Mouse (Mus musculus) ovary, postnatal 10 days (tissue): ENCODE results near the gene Cblb.

Experiments used
- DNase-seq: peaks from one replicate; pipeline ENCODE4 v3.0.0; 2022; ENCODE audit warnings: low spot score

The Cblb gene

DNA sequence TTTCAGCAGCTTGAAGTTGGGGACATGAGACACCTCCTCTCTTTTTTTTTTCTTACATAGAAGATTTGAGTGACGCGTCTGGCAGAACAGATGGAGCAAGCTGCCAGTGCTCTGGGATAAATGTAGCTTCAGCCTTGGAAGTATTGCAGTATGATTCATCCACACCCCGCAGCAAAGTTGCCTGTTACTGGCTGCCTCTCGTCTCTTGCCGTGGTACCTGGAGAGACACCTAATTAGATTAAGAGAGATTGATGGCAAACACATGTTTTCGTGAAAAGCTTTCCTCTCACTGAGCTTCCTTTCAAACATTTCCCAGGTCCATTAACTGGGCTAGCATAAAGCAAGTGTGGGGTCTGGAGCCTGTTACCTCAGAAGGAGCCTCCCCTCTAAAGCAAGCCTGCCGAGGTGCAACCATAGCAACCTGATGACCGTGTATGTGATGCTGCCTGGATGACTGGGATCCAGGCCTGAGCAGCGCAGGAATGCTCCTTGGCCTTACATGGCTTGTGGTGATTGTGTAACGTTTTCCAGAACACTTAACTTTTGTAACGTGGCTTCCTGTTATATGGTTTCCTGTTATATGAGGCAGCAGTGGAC, 103.7 kb downstream of the Cblb start:
- no peak for DNase-seq

DNA sequence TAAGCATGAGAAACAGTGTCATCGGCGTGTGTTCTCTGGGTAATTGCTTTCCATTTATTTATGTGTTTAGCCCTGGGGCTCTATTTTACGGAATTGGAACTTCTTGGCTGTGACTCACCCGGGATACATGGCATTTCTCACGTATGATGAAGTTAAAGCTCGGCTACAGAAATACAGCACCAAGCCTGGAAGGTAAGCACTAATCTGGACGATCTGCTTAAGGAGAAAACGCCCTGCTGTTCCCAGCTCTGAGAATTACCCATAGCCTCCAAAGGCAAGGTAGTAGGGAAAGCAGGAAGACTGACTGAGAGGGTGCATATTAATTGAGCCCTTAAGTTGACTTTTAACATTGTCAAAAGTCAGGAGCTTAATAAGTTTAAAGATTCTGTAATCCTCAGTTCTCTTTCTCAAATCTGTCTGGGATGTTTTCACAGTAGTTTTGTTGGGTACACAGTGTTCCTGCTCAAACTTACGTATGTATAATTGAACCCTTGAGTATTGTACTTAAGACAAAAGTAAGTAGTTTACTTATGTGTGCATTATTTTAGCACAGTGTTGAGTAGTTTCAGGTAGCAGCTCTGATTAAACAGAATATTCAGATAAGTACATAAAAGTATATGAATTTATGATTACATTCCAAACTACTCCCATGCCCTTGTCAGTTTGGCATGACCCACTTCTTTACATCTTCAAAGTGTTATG, 104.8 kb downstream of the Cblb start:
- no peak for DNase-seq

DNA sequence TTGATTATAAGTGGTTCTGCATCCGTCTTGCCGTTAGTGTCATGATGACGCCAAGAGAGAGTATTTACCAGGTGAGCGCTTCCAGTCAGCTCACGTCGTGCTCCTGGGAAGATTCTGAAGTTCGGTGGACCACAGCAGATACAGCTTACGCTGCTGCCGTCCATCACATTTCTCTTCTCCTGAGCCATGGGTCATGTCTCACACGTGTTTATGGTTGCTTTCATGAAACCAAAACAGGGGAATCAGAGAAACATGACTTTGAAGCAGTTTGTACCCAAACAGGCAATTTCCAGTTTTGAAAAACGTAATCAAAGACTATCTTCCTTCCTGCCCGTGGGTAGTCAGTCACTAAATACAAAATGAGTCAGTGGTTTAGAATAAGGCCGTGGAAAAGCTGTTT, 112.1 kb downstream of the Cblb start:
- DNase-seq: no peak

DNA sequence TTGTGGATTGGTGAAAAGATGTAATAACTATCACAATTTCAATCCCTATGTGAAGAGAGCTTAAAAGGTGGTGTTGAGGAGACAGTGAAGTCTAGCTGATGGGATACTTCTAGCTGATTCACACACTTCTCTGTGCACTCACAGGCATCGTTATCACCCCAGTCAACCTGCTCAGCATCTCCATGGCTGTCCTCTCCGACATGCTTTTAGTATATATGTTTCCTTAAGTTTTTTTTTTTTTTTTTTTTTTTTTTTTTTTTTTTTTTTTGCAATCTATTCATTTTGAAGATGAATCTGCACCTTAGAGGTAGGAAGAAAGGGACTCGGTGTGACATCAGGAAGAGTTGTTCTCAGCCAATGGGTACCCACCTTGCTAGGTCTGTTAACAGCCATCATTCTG, 112.8 kb downstream of the Cblb start:
- DNase-seq: no peak

DNA sequence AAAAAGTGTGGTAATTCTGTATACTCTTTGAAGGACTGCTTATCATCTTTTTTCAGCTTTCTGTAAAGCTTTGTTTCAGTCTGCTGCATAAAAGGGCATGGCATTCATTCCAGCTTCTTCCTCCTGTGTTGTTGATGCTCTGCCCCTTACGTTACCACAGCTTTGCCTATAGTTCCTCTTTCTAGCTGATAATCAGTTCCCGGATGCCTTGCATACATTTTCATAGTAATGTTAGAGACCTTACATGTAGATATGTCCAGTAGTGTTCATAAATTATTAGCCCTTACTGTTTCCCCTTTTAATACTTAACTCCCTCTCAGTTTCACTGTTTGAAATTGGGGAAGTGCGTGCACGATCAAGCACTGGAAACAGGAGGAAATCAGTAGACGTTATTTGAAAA, 113.8 kb downstream of the Cblb start:
- no peak for DNase-seq

DNA sequence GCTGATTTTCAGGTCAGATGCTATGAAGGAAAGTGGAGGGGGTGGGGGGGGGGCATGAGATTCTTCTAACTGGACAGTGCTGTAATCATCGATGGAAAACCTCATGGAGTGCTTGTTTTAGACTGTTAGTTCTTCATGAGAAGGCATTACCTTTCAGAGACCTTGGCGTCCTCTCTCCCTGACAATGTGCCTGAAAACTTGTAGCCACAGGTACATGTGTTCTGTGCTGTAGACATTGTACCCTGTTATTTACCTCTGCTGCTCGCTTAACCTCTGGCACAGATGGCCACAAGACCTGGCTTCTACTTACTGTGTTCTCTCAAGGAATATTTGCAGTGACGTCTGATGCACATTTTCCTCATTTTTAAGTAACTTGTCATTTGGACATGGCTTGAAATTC, 114.5 kb downstream of the Cblb start:
- DNase-seq: no peak

DNA sequence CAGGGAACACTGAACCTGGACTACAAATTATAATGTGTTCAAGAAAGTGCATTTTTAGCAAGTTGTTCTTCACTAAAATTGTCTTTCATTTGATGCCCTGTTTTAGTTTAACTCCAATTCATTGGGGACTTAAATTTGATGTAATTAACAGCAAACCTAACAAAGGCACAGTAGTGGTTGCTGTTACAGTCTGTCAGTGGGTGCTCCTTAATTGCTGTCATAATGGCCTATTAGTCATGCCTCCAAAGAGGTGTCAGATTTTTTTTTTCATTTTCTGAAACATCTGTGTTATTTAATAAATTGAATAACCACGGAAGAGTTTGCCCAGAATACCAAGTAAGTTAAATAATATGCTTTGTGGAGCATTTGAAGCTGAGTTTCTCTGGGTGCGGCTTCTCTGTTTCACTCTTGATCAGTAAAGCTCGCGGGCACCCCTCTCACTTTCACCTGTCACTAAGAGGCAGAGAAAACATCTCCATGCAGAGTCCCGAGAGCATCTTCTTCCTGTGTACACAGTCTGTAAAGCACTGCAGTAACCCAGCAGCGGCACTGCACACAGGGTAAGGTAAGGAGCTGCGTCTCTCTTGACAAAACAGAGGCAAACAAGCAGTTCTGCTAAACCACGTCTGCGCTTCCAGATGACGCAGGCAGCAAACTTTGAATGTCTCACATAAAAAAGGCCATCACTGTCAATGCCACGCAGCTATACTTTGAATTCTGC, 116.1 kb downstream of the Cblb start:
- no peak for DNase-seq

DNA sequence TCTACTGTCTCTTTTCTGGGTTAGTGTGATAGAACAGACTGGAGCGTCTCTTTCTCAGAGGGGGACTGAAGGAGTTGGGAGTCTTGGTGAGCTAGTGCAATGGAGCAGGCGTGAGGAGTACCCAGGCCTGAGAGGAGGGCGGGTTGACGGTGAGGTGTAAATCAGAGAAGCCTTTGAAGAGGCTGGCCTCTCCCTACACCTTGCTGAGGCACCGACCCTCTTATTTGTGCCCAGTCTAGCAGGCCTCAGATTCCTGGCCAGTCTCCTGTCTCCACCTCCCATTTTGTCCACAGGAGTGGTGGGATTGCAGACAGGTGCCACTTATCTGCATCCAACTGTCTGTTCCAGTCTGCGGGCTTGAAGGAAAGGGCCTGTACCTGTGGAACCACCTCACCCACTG, 117.0 kb downstream of the Cblb start:
- no peak for DNase-seq

DNA sequence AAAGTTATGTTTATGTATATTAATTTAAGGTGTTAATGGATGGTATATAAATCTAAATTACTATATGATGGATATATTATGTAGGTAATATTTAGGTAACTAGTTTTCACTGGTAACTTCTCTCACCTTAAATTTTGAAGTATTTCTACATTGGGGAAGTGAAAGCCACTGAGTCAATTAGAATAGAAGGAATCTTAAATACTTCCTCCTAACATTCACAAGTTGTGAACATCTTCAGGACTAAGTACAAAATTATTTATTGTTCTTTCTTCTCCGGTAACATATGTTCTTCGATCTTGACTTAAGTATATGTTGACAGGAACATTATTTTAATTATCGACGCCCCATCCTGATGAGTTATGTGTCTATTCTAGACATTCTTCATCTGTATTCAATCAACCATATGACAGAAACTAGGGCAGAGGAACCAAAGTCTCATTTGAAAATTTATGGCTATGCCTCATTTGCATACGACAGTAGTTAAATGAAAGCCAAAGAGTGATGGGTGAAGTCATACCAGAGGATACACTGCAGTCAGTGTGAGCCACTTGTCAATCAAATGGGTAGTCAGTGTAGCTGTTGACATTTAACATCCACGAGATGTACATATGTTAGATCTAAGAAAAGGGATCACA, 118.2 kb downstream of the Cblb start:
- DNase-seq: no peak

DNA sequence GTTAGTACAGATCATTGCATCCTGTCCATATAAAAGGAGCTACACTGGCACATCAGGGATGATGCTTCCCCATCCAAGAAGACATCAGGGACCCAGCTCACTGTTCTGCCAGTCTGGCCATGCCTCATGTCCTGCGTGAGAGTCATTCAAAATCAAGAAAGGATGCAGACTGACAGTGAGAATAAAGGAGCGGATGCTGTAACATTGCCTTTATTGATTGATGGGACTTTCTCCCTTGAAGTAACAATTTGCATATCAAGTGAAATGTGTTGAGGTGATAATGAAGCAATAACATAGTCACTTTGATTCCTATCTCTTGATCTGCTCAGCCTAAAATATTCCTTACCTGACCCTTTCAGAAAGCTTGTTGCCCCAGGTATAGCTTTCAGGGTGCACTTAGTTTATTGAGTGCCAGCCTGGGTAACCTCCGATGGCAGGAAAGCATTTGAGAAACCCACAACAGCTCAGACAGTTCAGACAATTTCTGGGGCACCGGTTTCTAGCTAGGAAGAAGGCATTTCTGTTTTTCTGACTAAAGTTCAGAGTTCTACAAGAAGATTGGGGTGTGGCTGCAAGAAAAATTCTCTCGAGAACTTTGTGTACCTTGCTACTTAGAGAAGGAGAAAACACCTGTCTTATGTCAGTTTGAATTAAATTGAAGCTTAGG, 124.1 kb downstream of the Cblb start:
- DNase-seq: no peak

DNA sequence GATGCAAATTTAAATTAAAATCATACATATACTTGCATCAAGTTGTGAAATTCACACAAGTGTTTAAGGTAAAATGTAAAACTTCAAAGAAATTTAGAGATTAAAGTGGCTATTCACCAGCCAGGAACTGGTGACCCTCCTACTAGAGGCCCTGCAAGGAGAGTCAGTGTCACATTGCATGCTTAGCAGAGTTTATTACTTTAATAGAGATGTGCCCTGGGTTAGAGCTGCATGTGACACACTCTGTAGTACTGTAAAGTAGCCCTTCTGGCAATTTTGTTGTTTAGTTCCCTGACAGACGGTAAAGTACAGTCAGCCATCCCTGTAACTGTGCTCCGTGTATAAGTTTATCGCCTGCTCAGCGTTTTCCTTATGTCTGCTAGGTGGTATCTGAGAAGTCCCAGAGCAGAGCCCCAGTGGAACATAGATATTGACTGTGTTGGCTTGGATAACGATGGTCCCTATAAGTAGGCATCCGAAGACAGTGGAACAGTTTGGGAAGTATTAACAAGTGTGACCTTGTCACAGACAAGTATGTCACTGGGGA, 129.0 kb downstream of the Cblb start:
- DNase-seq: no peak

DNA sequence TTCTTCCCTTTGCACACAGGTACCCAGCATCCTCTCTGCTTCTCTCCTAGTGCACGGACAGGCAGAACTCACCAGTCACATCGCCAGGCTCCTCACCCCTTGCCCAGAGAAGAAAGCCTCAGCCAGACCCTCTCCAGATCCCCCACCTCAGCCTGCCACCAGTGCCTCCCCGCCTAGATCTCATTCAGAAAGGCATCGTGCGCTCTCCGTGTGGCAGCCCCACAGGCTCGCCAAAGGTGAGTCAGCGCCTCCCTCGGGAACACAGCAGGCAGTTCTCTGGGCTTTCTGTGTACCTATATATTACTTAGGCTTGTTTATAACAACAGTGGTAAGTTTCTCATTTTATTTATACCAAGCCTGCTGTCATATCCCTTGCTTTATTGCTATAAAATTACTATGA, 133.2 kb downstream of the Cblb start:
- DNase-seq: no peak

DNA sequence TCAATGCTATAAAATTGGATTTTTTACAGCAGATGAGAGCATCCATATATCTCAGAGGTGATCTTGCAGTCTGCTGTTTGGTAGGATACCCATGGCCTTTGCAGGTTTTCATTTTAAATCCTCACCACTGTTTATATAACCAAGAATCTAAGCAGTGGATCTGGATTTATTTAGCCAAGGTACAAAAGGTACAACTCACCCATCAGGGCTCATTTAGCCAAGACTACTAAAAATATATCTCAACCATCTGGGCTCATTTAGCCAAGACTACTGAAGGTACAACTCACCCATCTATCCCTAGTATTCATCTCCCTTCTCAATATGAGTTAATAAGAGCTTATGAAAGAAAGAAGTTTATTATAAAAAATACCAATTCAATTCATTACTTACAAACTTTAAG, 142.2 kb downstream of the Cblb start:
- no peak for DNase-seq

DNA sequence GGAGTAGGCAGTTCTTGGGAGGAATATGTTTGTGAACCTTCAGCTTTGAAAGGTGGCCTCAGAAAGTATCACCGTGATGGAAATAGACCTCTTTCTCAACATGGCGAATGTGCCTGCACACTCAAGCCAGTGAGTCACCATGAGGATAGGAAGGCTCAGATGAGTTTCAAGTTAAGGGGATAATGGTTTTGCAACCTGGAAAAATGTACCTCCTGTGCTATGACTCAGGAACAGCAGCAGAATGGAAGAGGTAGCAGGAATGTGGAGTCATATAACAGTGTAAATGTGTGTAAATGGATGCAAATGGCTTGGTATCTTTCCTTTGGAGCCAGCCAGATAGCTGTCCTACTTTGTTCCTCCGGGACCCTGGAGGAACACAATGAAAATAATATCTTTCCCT, 148.8 kb downstream of the Cblb start:
- no peak for DNase-seq

DNA sequence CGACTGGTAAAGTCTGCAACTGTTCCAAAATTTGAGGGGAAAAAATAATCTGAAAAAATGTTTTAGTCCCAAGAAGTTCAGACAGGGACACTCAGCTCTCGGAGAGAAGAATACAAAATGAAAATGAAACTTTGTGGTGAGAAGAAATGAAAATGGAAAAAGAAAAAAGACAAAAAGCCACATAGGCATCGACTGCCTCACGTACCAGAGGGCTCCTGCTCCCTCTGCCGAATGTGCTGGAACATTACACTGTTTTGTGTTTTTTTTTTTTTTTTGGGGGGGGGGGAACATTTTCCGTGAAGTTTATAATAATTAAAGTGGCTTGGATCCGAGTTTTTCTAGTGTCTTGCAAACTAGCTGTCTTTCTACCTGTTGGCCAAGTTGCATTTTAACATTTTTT, 151.0 kb downstream of the Cblb start:
- DNase-seq: no peak

DNA sequence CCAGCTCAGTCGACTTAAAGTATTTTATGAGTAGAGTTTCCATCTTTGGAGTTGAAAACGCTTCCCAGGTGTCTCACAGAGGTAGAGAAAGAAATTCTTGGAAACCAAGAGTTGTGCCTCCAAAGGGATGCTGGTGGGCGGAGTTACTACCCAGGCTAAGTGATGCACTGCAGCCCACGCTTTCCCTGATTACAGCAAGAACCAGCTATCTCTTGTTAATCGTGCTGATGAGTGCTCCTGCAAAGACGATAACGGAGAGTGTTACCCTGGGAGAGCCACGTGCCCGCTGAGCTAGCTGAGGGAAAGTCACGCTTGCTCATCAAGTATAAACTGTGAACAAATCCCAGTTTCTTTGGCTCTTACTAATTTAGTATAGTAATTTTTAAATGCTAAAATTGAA, 153.3 kb downstream of the Cblb start:
- no peak for DNase-seq

DNA sequence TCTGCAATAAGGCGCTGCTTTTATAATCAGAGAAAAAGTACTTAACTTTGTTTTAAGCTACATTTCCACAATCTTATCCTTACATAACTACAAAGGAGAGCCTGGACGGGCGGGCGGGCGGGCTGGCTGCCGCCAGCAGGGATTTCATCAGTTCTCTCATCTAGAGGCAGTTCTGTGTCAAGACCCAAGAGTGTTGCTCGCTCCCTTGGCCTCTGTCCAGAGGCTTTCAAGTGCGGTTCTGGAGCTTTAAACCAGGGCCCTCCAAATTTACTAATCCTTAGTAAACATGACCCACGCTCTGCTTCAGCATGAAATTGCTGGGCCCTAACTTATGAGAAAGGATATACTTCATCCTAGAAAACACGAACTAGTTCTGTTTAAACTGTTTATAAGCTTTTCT, 155.7 kb downstream of the Cblb start:
- DNase-seq: no peak

DNA sequence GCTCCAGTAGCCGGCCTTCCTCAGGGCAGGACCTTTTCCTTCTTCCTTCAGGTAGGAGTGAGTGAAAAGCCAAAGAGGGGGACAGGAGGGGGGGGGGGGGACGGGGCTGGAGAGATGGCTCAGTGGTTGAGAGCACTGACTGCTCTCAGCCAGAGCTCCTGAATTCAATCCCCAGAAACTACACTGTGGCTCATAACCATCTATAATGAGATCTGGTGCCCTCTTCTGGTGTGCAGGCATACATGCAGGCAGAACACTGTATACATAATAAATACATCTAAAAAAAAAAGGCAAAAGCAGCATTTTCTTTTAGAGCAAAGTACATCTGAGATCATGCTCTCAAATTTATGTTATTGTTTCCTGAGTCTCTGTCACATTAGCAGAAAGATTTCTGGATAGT, 158.1 kb downstream of the Cblb start:
- DNase-seq: no peak

DNA sequence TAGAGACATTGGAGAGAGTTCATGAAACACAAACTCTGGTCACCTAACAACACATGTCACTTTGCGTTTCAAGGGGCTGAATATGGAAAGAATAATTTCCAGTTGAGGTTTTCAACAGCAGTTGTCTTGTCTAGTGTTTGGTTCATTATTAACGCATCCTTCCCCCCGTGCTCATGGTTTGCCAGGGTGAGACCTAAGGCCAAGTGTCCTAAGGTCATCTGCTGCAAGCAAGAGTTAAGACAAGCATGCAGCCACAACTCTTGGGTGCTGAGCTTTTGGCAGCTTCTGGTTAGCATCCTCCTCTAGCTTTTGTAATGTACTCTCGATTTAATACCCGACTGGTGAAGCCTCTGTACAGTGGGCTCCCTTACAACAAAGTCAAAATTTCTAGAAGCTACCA, 159.7 kb downstream of the Cblb start:
- DNase-seq: no peak

DNA sequence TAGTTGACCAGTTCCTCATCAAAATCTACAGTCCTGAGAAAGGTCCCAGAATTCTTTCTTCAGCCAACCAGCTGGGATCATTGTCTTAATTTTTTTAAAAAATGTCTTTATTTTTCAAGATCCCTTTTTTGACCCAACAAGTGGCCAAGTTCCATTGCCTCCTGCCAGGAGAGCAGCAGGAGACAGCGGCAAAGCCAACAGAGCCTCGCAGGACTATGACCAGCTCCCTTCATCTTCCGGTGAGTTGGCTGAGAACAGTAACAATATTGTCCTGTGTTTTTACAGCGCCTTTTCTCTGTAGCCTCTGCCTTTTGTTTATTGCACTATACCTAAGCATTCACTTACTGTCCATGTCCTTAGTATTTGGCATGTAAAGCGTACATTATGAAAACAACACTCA, 163.0 kb downstream of the Cblb start:
- DNase-seq: no peak

DNA sequence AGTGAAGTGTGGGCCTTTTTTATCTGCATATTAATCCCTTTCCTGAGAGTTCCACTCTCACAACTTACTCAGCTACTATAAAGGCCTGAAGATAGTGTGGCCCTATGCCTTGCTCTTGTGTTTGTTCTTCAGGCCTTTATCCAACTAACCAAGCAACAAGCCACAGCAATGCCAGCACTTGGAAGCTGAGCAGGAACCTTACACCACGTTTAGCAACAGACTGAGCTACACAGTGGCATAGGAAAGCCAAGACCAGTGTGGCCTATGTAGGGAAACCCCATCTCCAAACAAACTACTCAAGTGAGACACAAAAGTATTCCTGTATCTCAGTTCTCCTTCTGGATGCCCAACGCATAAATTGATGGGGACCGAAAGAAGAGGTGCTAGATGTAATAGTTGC, 163.8 kb downstream of the Cblb start:
- no peak for DNase-seq

DNA sequence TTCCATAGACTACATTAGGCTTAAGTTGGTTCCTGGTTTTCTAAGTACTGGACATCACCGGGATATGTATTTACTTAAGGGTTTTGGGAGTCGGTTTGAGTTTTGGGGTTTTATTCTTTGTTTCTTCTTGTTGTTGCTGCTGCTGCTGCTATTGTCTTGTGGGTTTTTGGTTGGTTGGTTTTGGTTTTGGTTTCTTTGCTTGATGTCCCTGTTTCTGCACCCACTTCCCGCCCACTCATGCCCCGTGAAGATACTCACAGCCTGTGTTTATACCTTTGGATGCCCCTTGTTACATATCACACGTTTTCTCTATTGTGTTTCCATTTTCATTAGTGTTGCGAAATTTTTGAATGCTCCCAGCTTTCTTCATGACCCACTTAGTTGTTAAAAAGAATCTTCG, 169.1 kb downstream of the Cblb start:
- DNase-seq: no peak
